Mouse (Mus musculus) CH12.LX (cell line): ENCODE data around the gene Colq. TPM values are rescaled to one million over a fixed set of nuclear protein-coding genes. Genes with fewer than 3 reads are reported as not detected.

Source experiments
- DNase-seq: peaks from one replicate; pipeline ENCODE4 v3.0.0-alpha.2; 2013; ENCODE audit errors: extremely low read depth
- H3K27ac ChIP-seq: 2 replicates; pipeline ENCODE4 v1.5.1; 2012; ENCODE audit warnings: low read depth, mild to moderate bottlenecking, control low read depth, moderate library complexity; ENCODE audit not compliant: insufficient read depth
- H3K27me3 ChIP-seq: replicated peaks from 2 replicates; pipeline ENCODE3; 2012; ENCODE audit warnings: inconsistent platforms
- H3K36me3 ChIP-seq, 2 experiments: replicated peaks in 1 of 2; 2 replicates each; pipeline versions ENCODE3 to v1.6.1; 2012; ENCODE audit warnings: inconsistent platforms in 1 of 2, low read length in 1 of 2, mild to moderate bottlenecking in 1 of 2, mixed read lengths in 1 of 2, moderate library complexity in 1 of 2; ENCODE audit not compliant: control insufficient read depth in 1 of 2, insufficient read depth in 1 of 2
- H3K4me1 ChIP-seq, 2 experiments: 2 replicates each; pipeline ENCODE4 v1.6.1; 2012; ENCODE audit warnings: inconsistent platforms in 1 of 2, moderate library complexity in 1 of 2; ENCODE audit not compliant: insufficient read depth in 2 of 2, control insufficient read depth in 1 of 2
- H3K4me2 ChIP-seq: 2 replicates; pipeline ENCODE4 v1.6.1; 2012; ENCODE audit warnings: low read depth, mild to moderate bottlenecking, control low read depth; ENCODE audit not compliant: poor library complexity, insufficient read depth, severe bottlenecking
- H3K4me3 ChIP-seq, 3 experiments: fragments of 150-350 bp in 1 of 3; sonication (generic) in 1 of 3; replicated peaks in 1 of 3; 2 replicates each; pipeline versions ENCODE3 to v1.5.1; 2011 to 2012; ENCODE audit warnings: low read depth in 2 of 3, low read length in 2 of 3, mild to moderate bottlenecking in 2 of 3, moderate library complexity in 2 of 3, control low read depth in 1 of 3, improper control_type of control experiment in 1 of 3, inconsistent platforms in 1 of 3, mixed read lengths in 1 of 3; ENCODE audit not compliant: poor library complexity in 1 of 3
- H3K79me2 ChIP-seq: replicated peaks from 2 replicates; pipeline ENCODE4 v1.6.1; 2012; ENCODE audit warnings: mild to moderate bottlenecking, moderate library complexity; ENCODE audit not compliant: control insufficient read depth, poor library complexity, insufficient read depth, severe bottlenecking; ENCODE audit errors: extremely low read depth
- H3K9ac ChIP-seq: 2 replicates; pipeline ENCODE4 v1.6.1; 2012; ENCODE audit warnings: low read depth, mild to moderate bottlenecking, control low read depth, moderate library complexity; ENCODE audit not compliant: insufficient read depth
- H3K9me3 ChIP-seq: replicated peaks from 2 replicates; pipeline ENCODE3; 2012; ENCODE audit warnings: low read length, inconsistent platforms, mixed read lengths
- CHD1 ChIP-seq: IDR thresholded peaks from 2 replicates; pipeline ENCODE4 v1.6.1; 2012; ENCODE audit warnings: low read depth, low read length, improper control_type of control experiment, inconsistent platforms
- CHD2 ChIP-seq: IDR thresholded peaks from 2 replicates; pipeline ENCODE4 v1.6.1; 2011; ENCODE audit warnings: low read length, improper control_type of control experiment
- CTCF ChIP-seq, 2 experiments: IDR thresholded peaks in 1 of 2; conservative IDR thresholded peaks in 1 of 2; 2 replicates each; pipeline ENCODE4 v1.5.1; 2011 to 2012; ENCODE audit warnings: low read depth in 2 of 2, low read length in 2 of 2, improper control_type of control experiment in 1 of 2, inconsistent platforms in 1 of 2, mild to moderate bottlenecking in 1 of 2, moderate library complexity in 1 of 2
- ELF1 ChIP-seq: IDR thresholded peaks from 2 replicates; pipeline ENCODE4 v1.6.1; 2014; ENCODE audit warnings: low read depth, mild to moderate bottlenecking, inconsistent platforms, low read length, improper control_type of control experiment
- IRF4 ChIP-seq: IDR thresholded peaks from 2 replicates; pipeline ENCODE4 v1.6.1; 2014; ENCODE audit warnings: low read depth, mild to moderate bottlenecking, inconsistent platforms, low read length, improper control_type of control experiment
- JUND ChIP-seq: conservative IDR thresholded peaks from 2 replicates; pipeline ENCODE4 v1.6.1; 2011; ENCODE audit warnings: low read depth, low read length, improper control_type of control experiment
- KAT2A ChIP-seq: IDR thresholded peaks from 2 replicates; pipeline ENCODE4 v1.6.1; 2012; ENCODE audit warnings: low read length, improper control_type of control experiment, inconsistent platforms; ENCODE audit not compliant: insufficient replicate concordance
- MAZ ChIP-seq: IDR thresholded peaks from 2 replicates; pipeline ENCODE4 v1.6.1; 2012; ENCODE audit warnings: low read depth, mild to moderate bottlenecking, inconsistent platforms, low read length, improper control_type of control experiment, moderate library complexity
- MXI1 ChIP-seq: IDR thresholded peaks from 2 replicates; pipeline ENCODE4 v1.6.1; 2011; ENCODE audit warnings: mild to moderate bottlenecking, low read depth, low read length, improper control_type of control experiment
- MYC ChIP-seq: IDR thresholded peaks from 2 replicates; pipeline ENCODE4 v1.6.1; 2011; ENCODE audit warnings: low read depth, mild to moderate bottlenecking, improper control_type of control experiment, low read length
- NELFE ChIP-seq: IDR thresholded peaks from 2 replicates; pipeline ENCODE4 v1.6.1; 2011; ENCODE audit warnings: low read depth, low read length, improper control_type of control experiment
- NRF1 ChIP-seq: IDR thresholded peaks from 2 replicates; pipeline ENCODE4 v1.6.1; 2014; ENCODE audit warnings: low read depth, mild to moderate bottlenecking, inconsistent platforms, low read length, improper control_type of control experiment, moderate library complexity
- PAX5 ChIP-seq: IDR thresholded peaks from 2 replicates; pipeline ENCODE4 v1.6.1; 2012; ENCODE audit warnings: low read length, inconsistent platforms, mixed read lengths
- POLR2A ChIP-seq: IDR thresholded peaks from 2 replicates; pipeline ENCODE4 v1.6.1; 2011; ENCODE audit warnings: low read depth, mild to moderate bottlenecking, improper control_type of control experiment, low read length
- POLR2AphosphoS2 ChIP-seq: IDR thresholded peaks from 2 replicates; pipeline ENCODE4 v1.6.1; 2011; ENCODE audit warnings: low read depth, low read length, improper control_type of control experiment
- RAD21 ChIP-seq: IDR thresholded peaks from 2 replicates; pipeline ENCODE4 v1.6.1; 2011; ENCODE audit warnings: low read depth, mild to moderate bottlenecking, low read length, improper control_type of control experiment, moderate library complexity
- RCOR1 ChIP-seq: conservative IDR thresholded peaks from 2 replicates; pipeline ENCODE4 v1.6.1; 2012; ENCODE audit warnings: low read depth, mild to moderate bottlenecking, inconsistent platforms, low read length, improper control_type of control experiment
- SIN3A ChIP-seq: IDR thresholded peaks from 2 replicates; pipeline ENCODE4 v1.6.1; 2012; ENCODE audit warnings: low read length, improper control_type of control experiment, inconsistent platforms
- SMC3 ChIP-seq: IDR thresholded peaks from 2 replicates; pipeline ENCODE4 v1.6.1; 2011; ENCODE audit warnings: low read depth, low read length, improper control_type of control experiment
- TBP ChIP-seq: conservative IDR thresholded peaks from 2 replicates; pipeline ENCODE4 v1.6.1; 2011; ENCODE audit warnings: low read depth, low read length, improper control_type of control experiment
- TCF12 ChIP-seq: IDR thresholded peaks from 2 replicates; pipeline ENCODE4 v1.6.1; 2014; ENCODE audit warnings: low read depth, mild to moderate bottlenecking, inconsistent platforms, low read length, improper control_type of control experiment
- ZC3H11A ChIP-seq: IDR thresholded peaks from 2 replicates; pipeline ENCODE4 v1.6.1; 2012; ENCODE audit warnings: low read depth, mild to moderate bottlenecking, inconsistent platforms, low read length, improper control_type of control experiment
- ZKSCAN1 ChIP-seq: IDR thresholded peaks from 2 replicates; pipeline ENCODE4 v1.6.1; 2012; ENCODE audit warnings: low read depth, inconsistent platforms, low read length, improper control_type of control experiment, borderline replicate concordance
- ZMIZ1 ChIP-seq: IDR thresholded peaks from 2 replicates; pipeline ENCODE4 v1.6.1; 2012; ENCODE audit warnings: low read depth, mild to moderate bottlenecking, inconsistent platforms, low read length, improper control_type of control experiment
- ZNF384 ChIP-seq: IDR thresholded peaks from 2 replicates; pipeline ENCODE4 v1.6.1; 2012; ENCODE audit warnings: low read depth, low read length, improper control_type of control experiment, inconsistent platforms
- dilution Hi-C: fragments of 300-500 bp; cut with MboI; formaldehyde crosslinking; loops from 2 replicates; pipeline ENCODE4 v1.14.3; 2020; ENCODE audit warnings: low sequenced_read_pairs; ENCODE audit not compliant: extremely low pct_unique_long_range_greater_than_20kb, extremely low pct_ligation_motif_present
- in situ Hi-C: fragments of 300-500 bp; cut with MboI; formaldehyde crosslinking; loops from 3 replicates; pipeline ENCODE4 v1.14.3; 2019; ENCODE audit warnings: low sequenced_read_pairs, low pct_ligation_motif_present, low pct_unique_long_range_greater_than_20kb, mixed read lengths
- polyA plus RNA-seq: library from polyadenylated mRNA; unstranded; fragments of >175 nt; gene quantifications from 2 replicates; pipeline ENCODE4 v1.2.1, GENCODE M21; 2012; ENCODE audit warnings: low read depth; ENCODE audit not compliant: insufficient read length
- total RNA-seq, 2 experiments: library from RNA; depleted of rRNA; stranded (reverse); fragments of 300-350 nt in 1 of 2; fragments of >200 nt in 1 of 2; gene quantifications; 2 replicates each; pipeline ENCODE4 v1.2.3; 2012 to 2014

The Colq gene
- total and polyA plus RNA-seq, 3 experiments = 1.7 to 4.6 (median 4.2) TPM

GRCm38 (mm10) chr14:31521318-31521717 lies 69.8 kb downstream of the Colq start:
- in situ Hi-C loops = no loop called here
- Histone ChIP-seq H3K4me2 (no peak overlapping the region), H3K27me3 (no peaks in the 10 kb centered on the region), H3K79me2 (no peaks in the 10 kb centered on the region), H3K4me1 (peaks cover 0 to 9% of the 10 kb centered on the region in 2 experiments; a peak in 1 of 4 replicates), H3K36me3 (peaks cover 13 to 36% of the 10 kb centered on the region in 2 experiments), H3K9me3 (no peaks in the 10 kb centered on the region), H3K4me3 (no peak overlapping the region), H3K9ac (no peak overlapping the region), H3K27ac (no peak overlapping the region)
- dilution Hi-C loops = no loop called here
- no peak for DNase-seq
- TF ChIP-seq POLR2A (no peak), MXI1 (no peak), TCF12 (no peak), ZC3H11A (no peak), MAZ (no peak), POLR2AphosphoS2 (no peak), JUND (no peak), TBP (no peak), CHD2 (no peak), KAT2A (no peak)

- in situ Hi-C loops (loop anchor here (10.0 kb wide), 1 partner anchor 266 kb away; no protein-coding TSS in a partner anchor), dilution Hi-C loops (no loop called here)
- H3K79me2 ChIP-seq = no peaks in the 10 kb centered on the region
- TF ChIP-seq KAT2A = no peak
- TF ChIP-seq CHD1 = no peak
- no peak for TF ChIP-seq ZKSCAN1
- no peak for TF ChIP-seq PAX5
- 0 out of 2 replicates have a peak, but pooled peaks have one; percentile 32 for TF ChIP-seq TCF12
- TF ChIP-seq NRF1 = no peak
- TF ChIP-seq SIN3A = no peak
- TF ChIP-seq RAD21 = peak; percentile 89
- TF ChIP-seq ELF1 = 0 out of 2 replicates have a peak, but pooled peaks have one; percentile 9
- TF ChIP-seq RCOR1 = no peak
- TF ChIP-seq ZC3H11A = peak; percentile 65
- no peak for TF ChIP-seq ZMIZ1
- peak; percentile 49; the same call in 1 of the 2 replicates for TF ChIP-seq IRF4
- peak; percentile 29; the same call in 1 of the 2 replicates for TF ChIP-seq NELFE
- TF ChIP-seq POLR2AphosphoS2 = no peak
- TF ChIP-seq SMC3 = peak; percentile 87
- no peak for TF ChIP-seq ZNF384
- TF ChIP-seq MYC = no peak
- peak; percentile 18 to 88; a peak in 2 of 4 replicates for TF ChIP-seq CTCF (conservative IDR thresholded peaks at IDR 0.05 in 1 of 2, IDR thresholded peaks at IDR 0.05 in 1 of 2; ENCODE audit: low read depth in 2 of 2, low read length in 2 of 2)
- no peak overlapping the region for H3K9ac ChIP-seq
- H3K9me3 ChIP-seq = no peaks in the 10 kb centered on the region
- no peak for DNase-seq
- H3K27ac ChIP-seq = no peak overlapping the region
- H3K4me3 ChIP-seq = no peak overlapping the region
- peaks cover 3 to 17% of the 10 kb centered on the region in 2 experiments for H3K36me3 ChIP-seq
- H3K4me2 ChIP-seq = 0 out of 2 replicates have a peak overlapping the region, but pooled peaks have one; percentile 46
- no peaks in the 10 kb centered on the region for H3K27me3 ChIP-seq
- H3K4me1 ChIP-seq = peaks cover 0 to 9% of the 10 kb centered on the region in 2 experiments; a peak in 1 of 4 replicates
Measured at GRCm38 (mm10) chr14:31519165-31519564, 72.0 kb downstream of the Colq start.
